Mouse (Mus musculus) monocyte, adult 5-6 weeks (primary cell): ENCODE results near the gene Nol10. TPM values are rescaled to one million over a fixed set of nuclear protein-coding genes. Genes with fewer than 3 reads are reported as not detected.

Source experiments
- ATAC-seq: fragments of 153-309, 156-312 bp; replicated peaks from 2 replicates; pipeline ENCODE4 v1.8.0; 2017; ENCODE audit warnings: mild to moderate bottlenecking; ENCODE audit not compliant: low TSS enrichment, insufficient number of reproducible peaks, severe bottlenecking, poor library complexity, low FRiP score
- total RNA-seq: library from RNA; stranded (forward); fragments of 200-1000, 200-491, 200-594 nt; gene quantifications from 3 replicates; pipeline ENCODE4 v1.2.3, GENCODE M21; 2017

Gene Nol10
- total RNA-seq, 1 experiment from 2014 or later: 8.7 TPM

GRCm38 (mm10) chr12:17475146-17475545 lies 126.9 kb downstream of the Nol10 start:
- ATAC-seq: no peak

GRCm38 (mm10) chr12:17478196-17478595 lies 129.9 kb downstream of the Nol10 start:
- ATAC-seq: no peak

GRCm38 (mm10) chr12:17478856-17479255 lies 130.6 kb downstream of the Nol10 start:
- ATAC-seq: no peak

Other genes starting within 250 kb of the Nol10 start
- gene Kcnf1, start 171.6 kb upstream of the Nol10 start, total RNA-seq: not detected in 3 replicates
- 231 to 298 TPM (median 241 TPM) in 3 replicates for gene Pdia6, start 81.9 kb upstream of the Nol10 start, total RNA-seq
- not detected in 3 replicates for gene Atp6v1c2, start 19.1 kb upstream of the Nol10 start, total RNA-seq
- 140 to 224 TPM (median 146 TPM) in 3 replicates for gene Odc1, start 196.3 kb downstream of the Nol10 start, total RNA-seq